Mouse (Mus musculus): ENCODE data around the gene Svbp.

- TF ChIP-seq MAFK (IDR thresholded peaks at IDR 0.05; ENCODE audit: insufficient read depth, low read depth, low read length) (no peak), CHD2 (IDR thresholded peaks at IDR 0.05; ENCODE audit: low read depth, low read length) (no peak), ZC3H11A (IDR thresholded peaks at IDR 0.05; ENCODE audit: borderline replicate concordance, low read depth, low read length) (no peak)
Observed at GRCm38 (mm10) chr4:119157186-119157585, 37.9 kb upstream of the Svbp start.

All from ES-E14 (cell line).